In the genomic region with DNA sequence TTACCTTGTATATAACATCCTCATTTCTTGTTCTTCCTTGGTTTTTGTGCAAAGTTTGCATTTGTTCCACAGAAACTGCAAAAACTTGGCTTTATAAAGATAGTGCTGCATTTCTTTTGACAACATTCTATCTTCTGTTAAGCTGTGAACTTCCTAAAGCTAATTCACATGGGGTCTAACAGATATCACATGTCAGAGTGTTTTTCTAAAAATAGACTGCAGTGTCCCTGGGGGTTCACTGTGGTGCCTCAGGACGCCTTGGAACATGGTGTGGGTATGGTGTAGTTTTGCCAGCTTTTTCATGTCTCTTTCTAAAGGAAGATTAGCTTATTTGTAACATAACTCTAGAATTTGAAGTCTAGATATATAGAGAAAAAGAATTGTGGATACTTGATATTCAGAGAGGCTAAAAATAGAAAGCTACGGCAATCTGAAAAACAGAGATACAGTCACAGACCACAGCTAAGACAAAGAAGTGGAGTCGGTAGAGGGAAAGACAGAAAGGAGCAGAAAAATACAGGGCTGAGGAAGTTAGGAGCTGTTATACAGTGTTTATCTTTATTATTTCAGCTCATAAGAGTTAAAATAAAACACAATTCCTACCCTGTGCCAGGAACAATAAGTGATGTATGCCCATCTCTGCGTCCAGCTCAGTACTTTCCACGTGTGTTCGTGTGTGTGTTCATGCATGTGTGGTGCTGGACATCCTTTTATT, we compare ENCODE assay signal across 21 mouse cellular contexts.
DNase-seq lines count a peak whose midpoint lies in the region; ATAC-seq and TF ChIP-seq lines count a peak whose summit lies in the region.
"Had no signal": no experiment of that assay in that cellular context is flagged by ENCODE, and none has a peak within 500 bp of the region (broad histone marks: within the 10 kb centered on the region; RNA-seq: fewer than 3 reads in every experiment).

No protein-coding gene starts in this region.

- TF ChIP-seq EP300 in CH12.LX (IDR thresholded peaks at IDR 0.05; ENCODE audit: low read length): peak; percentile 64

- no peaks in the 10 kb centered on the region for H3K9me3 ChIP-seq in heart, embryonic 10.5 days
- no peaks in the 10 kb centered on the region for H3K9me3 ChIP-seq in hindbrain, embryonic 13.5 days
- no peaks in the 10 kb centered on the region for H3K9me3 ChIP-seq in hindbrain, embryonic 12.5 days (replicated peaks)
- H3K9me3 ChIP-seq in CH12.LX (replicated peaks; ENCODE audit: low read length): no peaks in the 10 kb centered on the region
- H3K9me3 ChIP-seq: embryonic facial prominence, embryonic 12.5 days; G1E; liver, embryonic 13.5 days; lung, embryonic 15.5 days; stomach, embryonic 15.5 days had no signal

- WGBS in heart, embryonic 10.5 days: 53% methylated on average over 6 of the region's 6 CpGs
- WGBS in hindbrain, embryonic 13.5 days: 79% methylated on average over 6 of the region's 6 CpGs
- WGBS in hindbrain, embryonic 12.5 days: 78% methylated on average over 6 of the region's 6 CpGs

- H3K36me3 ChIP-seq in heart, embryonic 10.5 days: peaks cover 3% of the 10 kb centered on the region; the same call in 1 of the 2 replicates
- 0 out of 2 replicates have a peak, but pooled peaks cover 4% of the 10 kb centered on the region for H3K36me3 ChIP-seq in hindbrain, embryonic 13.5 days
- no peaks in the 10 kb centered on the region for H3K36me3 ChIP-seq in hindbrain, embryonic 12.5 days
- peaks cover 11 to 42% of the 10 kb centered on the region in 2 experiments for H3K36me3 ChIP-seq in CH12.LX (replicated peaks in 1 of 2; ENCODE audit: control insufficient read depth in 1 of 2, insufficient read depth in 1 of 2, low read length in 1 of 2)
- H3K36me3 ChIP-seq: lung, embryonic 15.5 days; stomach, embryonic 15.5 days had no signal

- peaks cover 21% of the 10 kb centered on the region for H3K4me1 ChIP-seq in heart, embryonic 10.5 days
- peaks cover 22% of the 10 kb centered on the region for H3K4me1 ChIP-seq in hindbrain, embryonic 13.5 days (replicated peaks)
- peaks cover 11% of the 10 kb centered on the region for H3K4me1 ChIP-seq in hindbrain, embryonic 12.5 days
- H3K4me1 ChIP-seq in CH12.LX (ENCODE audit: control insufficient read depth in 1 of 2, insufficient read depth in 2 of 2): peaks cover 5 to 31% of the 10 kb centered on the region in 2 experiments
- H3K4me1 ChIP-seq: lung, embryonic 15.5 days; stomach, embryonic 15.5 days had no signal

- no peak for ATAC-seq in hindbrain, embryonic 13.5 days (ENCODE audit: low FRiP score)
- ATAC-seq in hindbrain, embryonic 12.5 days (ENCODE audit: low FRiP score): no peak
- ATAC-seq: inflammation-experienced regulatory T-cells, adult 6 months; midbrain, embryonic 16.5 days had no signal

- H3K4me3 ChIP-seq in heart, embryonic 10.5 days: no peak overlapping the region
- H3K4me3 ChIP-seq in hindbrain, embryonic 13.5 days: no peak overlapping the region
- H3K4me3 ChIP-seq in hindbrain, embryonic 12.5 days: no peak overlapping the region
- H3K4me3 ChIP-seq in CH12.LX (replicated peaks in 1 of 3; ENCODE audit: low read depth in 2 of 3, low read length in 2 of 3, poor library complexity in 1 of 3): no peak overlapping the region
- H3K4me3 ChIP-seq: embryonic facial prominence, embryonic 12.5 days; left cerebral cortex, adult 2 months; liver, embryonic 13.5 days; lung, embryonic 15.5 days; stomach, embryonic 15.5 days had no signal

- no peaks in the 10 kb centered on the region for H3K79me2 ChIP-seq in CH12.LX (replicated peaks; ENCODE audit: control insufficient read depth, extremely low read depth, insufficient read depth, poor library complexity, severe bottlenecking)

- TF ChIP-seq RAD21 in CH12.LX (IDR thresholded peaks at IDR 0.05; ENCODE audit: low read depth, low read length): no peak

- H3K27ac ChIP-seq in heart, embryonic 10.5 days: peak overlapping the region; percentile 82
- H3K27ac ChIP-seq in hindbrain, embryonic 13.5 days: peak overlapping the region; percentile 18; the same call in 1 of the 2 replicates
- H3K27ac ChIP-seq in hindbrain, embryonic 12.5 days: no peak overlapping the region
- no peak overlapping the region for H3K27ac ChIP-seq in CH12.LX (ENCODE audit: insufficient read depth, low read depth)
- H3K27ac ChIP-seq: embryonic facial prominence, embryonic 12.5 days; left cerebral cortex, adult 2 months; liver, embryonic 13.5 days; lung, embryonic 15.5 days; macrophage; stomach, embryonic 15.5 days had no signal

- no peaks in the 10 kb centered on the region for H3K27me3 ChIP-seq in heart, embryonic 10.5 days (ENCODE audit: insufficient read depth, poor library complexity, severe bottlenecking)
- H3K27me3 ChIP-seq in hindbrain, embryonic 13.5 days: no peaks in the 10 kb centered on the region
- no peaks in the 10 kb centered on the region for H3K27me3 ChIP-seq in hindbrain, embryonic 12.5 days
- H3K27me3 ChIP-seq in CH12.LX (replicated peaks): no peaks in the 10 kb centered on the region
- H3K27me3 ChIP-seq: embryonic facial prominence, embryonic 12.5 days; liver, embryonic 13.5 days; lung, embryonic 15.5 days; stomach, embryonic 15.5 days had no signal

- dilution Hi-C loops in CH12.LX (cut with MboI; ENCODE audit: extremely low pct_ligation_motif_present, extremely low pct_unique_long_range_greater_than_20kb, low sequenced_read_pairs): no loop called here

- no peak overlapping the region for H3K9ac ChIP-seq in hindbrain, embryonic 13.5 days
- H3K9ac ChIP-seq in hindbrain, embryonic 12.5 days: no peak overlapping the region
- no peak overlapping the region for H3K9ac ChIP-seq in CH12.LX (ENCODE audit: insufficient read depth, low read depth)
- H3K9ac ChIP-seq: embryonic facial prominence, embryonic 12.5 days; liver, embryonic 13.5 days; lung, embryonic 15.5 days; stomach, embryonic 15.5 days had no signal

- no peak for DNase-seq in heart, embryonic 10.5 days (ENCODE audit: low spot score)
- DNase-seq in heart, postnatal 36 days: no peak
- DNase-seq in CH12.LX (ENCODE audit: extremely low read depth): peak; percentile 72
- DNase-seq in NIH3T3 (ENCODE audit: low read depth): peak; percentile 67
- no peak for DNase-seq in testis, postnatal 10 days (ENCODE audit: low spot score)
- DNase-seq: adrenal gland, adult 8-10 months; cerebellum, adult 2 months; kidney, adult 8-10 months; kidney, postnatal 25 days; liver, embryonic 13.5 days; spleen, adult 18-20 months had no signal

- intact Hi-C loops in heart, postnatal 36 days (cut with DNase I): no loop called here

- no peak overlapping the region for H3K4me2 ChIP-seq in hindbrain, embryonic 13.5 days
- H3K4me2 ChIP-seq in hindbrain, embryonic 12.5 days (replicated peaks): no peak overlapping the region
- H3K4me2 ChIP-seq in CH12.LX (ENCODE audit: insufficient read depth, low read depth, poor library complexity, severe bottlenecking): peak overlapping the region; percentile 36
- H3K4me2 ChIP-seq: embryonic facial prominence, embryonic 12.5 days; liver, embryonic 13.5 days; lung, embryonic 15.5 days; stomach, embryonic 15.5 days had no signal

- no peak for TF ChIP-seq POLR2A in CH12.LX (IDR thresholded peaks at IDR 0.05; ENCODE audit: low read depth, low read length)

- no peak for TF ChIP-seq CTCF in CH12.LX (conservative IDR thresholded peaks at IDR 0.05 in 1 of 2, IDR thresholded peaks at IDR 0.05 in 1 of 2; ENCODE audit: low read depth in 2 of 2, low read length in 2 of 2)

- in situ Hi-C loops in CH12.LX (cut with MboI; ENCODE audit: low pct_ligation_motif_present, low pct_unique_long_range_greater_than_20kb, low sequenced_read_pairs): no loop called here

TF ChIP-seq in CH12.LX, 34 proteins besides CTCF, POLR2A, EP300 and RAD21:
- TF ChIP-seq ETS1 (conservative IDR thresholded peaks at IDR 0.05; ENCODE audit: low read depth, low read length) (no peak; the same call in 1 of the 2 replicates), IRF4 (IDR thresholded peaks at IDR 0.05; ENCODE audit: low read depth, low read length) (no peak), ZKSCAN1 (IDR thresholded peaks at IDR 0.05; ENCODE audit: borderline replicate concordance, low read depth, low read length) (no peak), MAX (IDR thresholded peaks at IDR 0.05; ENCODE audit: low read length) (peak; percentile 36; the same call in 1 of the 2 replicates), SIN3A (IDR thresholded peaks at IDR 0.05; ENCODE audit: low read length) (no peak), MYC (IDR thresholded peaks at IDR 0.05; ENCODE audit: low read depth, low read length) (peak; percentile 28; the same call in 1 of the 2 replicates), MEF2A (IDR thresholded peaks at IDR 0.05; ENCODE audit: borderline replicate concordance, low read depth, low read length) (peak; percentile 94), TCF12 (IDR thresholded peaks at IDR 0.05; ENCODE audit: low read depth, low read length) (no peak), BHLHE40 (IDR thresholded peaks at IDR 0.05; ENCODE audit: low read depth, low read length) (peak; percentile 16; the same call in 1 of the 2 replicates)

Comparison
In these comparisons a context has a peak if more than half of its experiments do, and no peak if none do; other contexts are left out.
1. H3K27ac ChIP-seq: peak in heart, embryonic 10.5 days (single experiment) and hindbrain, embryonic 13.5 days (single experiment); none in hindbrain, embryonic 12.5 days (single experiment) and CH12.LX (single experiment).
2. DNase-seq: peak in CH12.LX (single experiment) and NIH3T3 (single experiment); none in heart, embryonic 10.5 days (single experiment), heart, postnatal 36 days (0 of 2) and testis, postnatal 10 days (single experiment).